Mouse (Mus musculus): ENCODE data around the gene Gphb5. TPM values are rescaled to one million over a fixed set of nuclear protein-coding genes. Genes with fewer than 3 reads are reported as not detected.
A peak's percentile ranks its signal among the peaks of the same experiment; 100 is the strongest.

Gphb5 gene
- polyA plus RNA-seq (2012; rRNA removed), result 0.12 TPM in 1 of 2 replicates, not detected in the other

DNA sequence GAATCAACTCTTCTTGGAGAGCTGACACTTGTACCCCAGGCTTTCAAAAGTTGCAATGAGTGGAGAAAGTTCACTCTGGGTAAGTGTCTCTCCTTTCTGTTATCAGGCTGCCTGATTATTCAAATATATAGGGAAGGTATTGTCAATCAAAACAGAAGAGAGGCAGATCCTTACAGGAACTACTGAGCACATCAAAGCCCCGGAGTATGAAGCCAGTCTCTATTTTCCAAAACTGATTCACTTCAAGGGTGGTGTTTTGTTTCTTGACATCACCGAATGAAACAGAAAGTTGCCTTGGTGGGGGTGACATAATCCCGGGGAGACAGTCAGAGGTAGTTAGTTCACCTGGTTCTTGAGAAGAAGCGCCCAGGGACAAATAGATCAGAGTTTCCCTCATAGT is at the start of gene Gphb5:
Gene Gphb5 (minus strand): TSS at position 101 of the 400 bp plus-strand sequence.
- Histone ChIP-seq H3K36me3 (ENCODE audit: control insufficient read depth, insufficient read depth, low read length) (no peaks in the 10 kb centered on the region), H3K27me3 (ENCODE audit: control insufficient read depth, insufficient read depth, low read length) (no peaks in the 10 kb centered on the region), H3K27ac (ENCODE audit: control insufficient read depth, insufficient read depth, low read depth, low read length) (no peak within 1 kb of the TSS), H3K4me3 (ENCODE audit: control insufficient read depth, low read depth, low read length) (no peak within 1 kb of the TSS), H3K4me1 (ENCODE audit: control insufficient read depth, insufficient read depth, low read length) (no peaks in the 10 kb centered on the region)
- TF ChIP-seq POLR2A (IDR thresholded peaks at IDR 0.05; ENCODE audit: control insufficient read depth, low read depth, low read length), result no peak
- no peak for TF ChIP-seq CTCF (IDR thresholded peaks at IDR 0.05; ENCODE audit: control insufficient read depth, insufficient read depth, insufficient replicate concordance, low read depth, low read length)

DNA sequence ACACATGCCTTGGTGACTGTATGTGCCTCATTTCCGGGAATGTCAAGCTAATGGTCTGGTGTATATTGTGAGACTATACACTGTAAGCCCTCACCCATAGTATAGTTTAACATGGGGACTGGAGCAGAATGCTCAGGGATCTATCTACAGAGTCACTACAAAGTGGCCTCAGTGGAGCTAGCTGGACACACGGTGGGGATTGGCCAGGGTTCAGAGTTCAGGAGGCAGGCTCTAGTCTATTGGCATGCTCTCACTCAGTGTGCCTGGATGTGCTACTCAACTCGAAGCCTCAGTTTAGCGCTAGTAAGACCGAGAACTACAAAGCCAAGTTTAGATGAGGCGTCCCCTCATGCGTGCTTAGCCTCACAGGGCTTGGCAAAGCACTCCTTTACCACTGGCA is 49.6 kb upstream of the Gphb5 start:
- H3K36me3 ChIP-seq (ENCODE audit: control insufficient read depth, insufficient read depth, low read length), result peaks cover 4% of the 10 kb centered on the region; the same call in 1 of the 2 replicates
- H3K27ac ChIP-seq (ENCODE audit: control insufficient read depth, insufficient read depth, low read depth, low read length), result no peak overlapping the region
- H3K27me3 ChIP-seq (ENCODE audit: control insufficient read depth, insufficient read depth, low read length), result no peaks in the 10 kb centered on the region
- H3K4me3 ChIP-seq (ENCODE audit: control insufficient read depth, low read depth, low read length), result no peak overlapping the region
- no peaks in the 10 kb centered on the region for H3K4me1 ChIP-seq (ENCODE audit: control insufficient read depth, insufficient read depth, low read length)
- TF ChIP-seq POLR2A (IDR thresholded peaks at IDR 0.05; ENCODE audit: control insufficient read depth, low read depth, low read length), result no peak
- no peak for TF ChIP-seq CTCF (IDR thresholded peaks at IDR 0.05; ENCODE audit: control insufficient read depth, insufficient read depth, insufficient replicate concordance, low read depth, low read length)

DNA sequence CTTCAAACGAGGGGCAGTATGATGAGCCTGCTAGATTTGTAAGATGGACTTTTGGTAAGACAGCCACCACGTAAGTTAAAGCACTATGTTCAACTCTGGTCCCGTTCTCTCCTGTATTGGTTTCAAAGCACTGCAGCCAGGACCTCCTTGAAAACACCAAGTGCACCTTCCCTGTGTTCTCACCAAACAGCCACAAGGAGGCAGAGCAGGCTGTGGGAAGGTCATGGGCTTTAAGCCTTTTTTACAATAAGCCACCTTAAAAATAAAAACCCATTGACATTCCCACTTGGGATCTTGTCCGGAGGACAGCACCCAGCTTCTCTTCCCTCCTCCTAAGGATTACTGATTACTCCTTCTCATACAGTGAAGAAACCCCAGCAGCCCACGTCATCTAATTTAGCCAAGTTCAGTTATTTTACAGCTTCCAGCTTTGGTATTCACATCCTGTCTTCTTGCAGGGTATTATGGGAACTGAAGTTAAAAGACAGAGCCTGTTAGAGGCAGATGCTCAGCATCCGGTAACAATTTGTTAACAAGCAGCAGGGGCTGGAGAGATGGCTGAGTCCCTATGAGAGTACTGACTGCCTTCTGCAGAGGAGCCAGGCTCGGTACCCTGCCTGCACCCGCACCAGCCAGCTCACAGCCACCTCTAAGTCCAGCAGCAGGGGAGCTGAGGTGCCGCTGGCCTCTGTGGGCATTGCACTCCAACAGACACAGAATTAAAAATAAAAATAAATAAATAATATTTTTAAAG is 47.6 kb upstream of the Gphb5 start:
- no peaks in the 10 kb centered on the region for H3K4me1 ChIP-seq (ENCODE audit: control insufficient read depth, insufficient read depth, low read length)
- H3K36me3 ChIP-seq (ENCODE audit: control insufficient read depth, insufficient read depth, low read length), result peaks cover 4% of the 10 kb centered on the region; the same call in 1 of the 2 replicates
- H3K27me3 ChIP-seq (ENCODE audit: control insufficient read depth, insufficient read depth, low read length), result no peaks in the 10 kb centered on the region
- TF ChIP-seq POLR2A (IDR thresholded peaks at IDR 0.05; ENCODE audit: control insufficient read depth, low read depth, low read length) (no peak), CTCF (IDR thresholded peaks at IDR 0.05; ENCODE audit: control insufficient read depth, insufficient read depth, insufficient replicate concordance, low read depth, low read length) (peak; percentile 45; the same call in 1 of the 2 replicates)
- H3K4me3 ChIP-seq (ENCODE audit: control insufficient read depth, low read depth, low read length), result no peak overlapping the region
- H3K27ac ChIP-seq (ENCODE audit: control insufficient read depth, insufficient read depth, low read depth, low read length), result no peak overlapping the region

DNA sequence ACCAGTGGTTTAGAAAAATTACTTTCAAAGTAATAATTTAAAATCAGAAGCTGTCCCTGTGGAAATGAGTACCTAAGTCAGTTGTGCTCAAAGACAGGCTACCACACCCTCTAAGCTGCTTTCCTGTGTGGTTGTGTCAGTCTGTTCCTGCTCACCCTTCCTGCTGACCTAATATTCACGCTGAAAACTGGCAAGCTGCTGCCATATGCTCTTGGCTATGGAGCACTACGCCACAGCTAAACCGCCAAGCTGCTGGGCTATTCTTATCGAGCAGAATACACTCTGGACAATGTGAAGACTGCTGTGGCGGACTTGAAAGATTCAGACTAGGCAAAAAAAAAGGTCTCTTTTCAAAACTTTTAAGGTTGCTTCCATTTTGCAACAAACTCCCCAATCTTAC is 44.0 kb upstream of the Gphb5 start:
- peaks cover 2% of the 10 kb centered on the region; the same call in 1 of the 2 replicates for H3K36me3 ChIP-seq (ENCODE audit: control insufficient read depth, insufficient read depth, low read length)
- H3K4me3 ChIP-seq (ENCODE audit: control insufficient read depth, low read depth, low read length), result no peak overlapping the region
- no peaks in the 10 kb centered on the region for H3K4me1 ChIP-seq (ENCODE audit: control insufficient read depth, insufficient read depth, low read length)
- H3K27me3 ChIP-seq (ENCODE audit: control insufficient read depth, insufficient read depth, low read length), result no peaks in the 10 kb centered on the region
- H3K27ac ChIP-seq (ENCODE audit: control insufficient read depth, insufficient read depth, low read depth, low read length), result no peak overlapping the region
- TF ChIP-seq CTCF (IDR thresholded peaks at IDR 0.05; ENCODE audit: control insufficient read depth, insufficient read depth, insufficient replicate concordance, low read depth, low read length) (no peak), POLR2A (IDR thresholded peaks at IDR 0.05; ENCODE audit: control insufficient read depth, low read depth, low read length) (no peak)

DNA sequence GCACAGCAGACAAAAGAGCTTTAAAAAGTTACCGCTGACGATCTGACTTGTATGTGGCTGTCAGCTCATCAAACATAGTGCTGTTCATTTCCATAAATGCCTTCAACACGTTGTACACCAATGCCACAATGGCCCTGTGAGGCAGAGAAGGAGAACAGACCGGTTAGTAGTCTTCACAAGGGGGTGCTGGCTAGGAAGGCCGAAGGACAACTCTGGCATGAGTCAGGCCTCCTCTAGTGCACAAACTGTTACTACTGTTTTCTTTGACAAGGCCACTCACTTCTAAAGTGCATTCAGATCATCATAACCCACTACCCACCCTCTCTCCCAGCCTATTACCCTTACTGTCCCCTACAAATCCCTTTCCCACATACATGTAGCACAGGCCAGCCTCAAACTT is 43.1 kb upstream of the Gphb5 start:
- peaks cover 1% of the 10 kb centered on the region; the same call in 1 of the 2 replicates for H3K36me3 ChIP-seq (ENCODE audit: control insufficient read depth, insufficient read depth, low read length)
- no peaks in the 10 kb centered on the region for H3K27me3 ChIP-seq (ENCODE audit: control insufficient read depth, insufficient read depth, low read length)
- no peak for TF ChIP-seq CTCF (IDR thresholded peaks at IDR 0.05; ENCODE audit: control insufficient read depth, insufficient read depth, insufficient replicate concordance, low read depth, low read length)
- TF ChIP-seq POLR2A (IDR thresholded peaks at IDR 0.05; ENCODE audit: control insufficient read depth, low read depth, low read length), result no peak
- no peaks in the 10 kb centered on the region for H3K4me1 ChIP-seq (ENCODE audit: control insufficient read depth, insufficient read depth, low read length)
- H3K27ac ChIP-seq (ENCODE audit: control insufficient read depth, insufficient read depth, low read depth, low read length), result no peak overlapping the region
- no peak overlapping the region for H3K4me3 ChIP-seq (ENCODE audit: control insufficient read depth, low read depth, low read length)

DNA sequence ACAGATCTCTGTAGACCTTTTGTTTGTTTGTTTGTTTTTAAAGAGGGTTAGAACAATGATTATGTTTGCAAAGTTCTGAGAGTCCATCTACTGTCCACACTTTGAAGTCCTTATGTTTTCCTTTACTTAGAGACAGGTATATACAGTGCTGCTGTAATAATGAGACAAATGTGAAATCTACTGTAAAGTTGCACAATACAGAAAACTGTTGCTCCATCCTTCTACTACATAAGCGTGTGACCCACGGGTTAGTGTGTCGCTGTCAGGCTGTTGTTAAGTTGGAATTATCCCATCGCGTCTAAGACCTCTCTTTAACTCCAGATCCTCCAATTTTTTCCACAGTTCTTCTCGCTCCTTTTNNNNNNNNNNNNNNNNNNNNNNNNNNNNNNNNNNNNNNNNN is 36.9 kb upstream of the Gphb5 start:
- H3K4me3 ChIP-seq (ENCODE audit: control insufficient read depth, low read depth, low read length), result no peak overlapping the region
- H3K27me3 ChIP-seq (ENCODE audit: control insufficient read depth, insufficient read depth, low read length), result no peaks in the 10 kb centered on the region
- TF ChIP-seq CTCF (IDR thresholded peaks at IDR 0.05; ENCODE audit: control insufficient read depth, insufficient read depth, insufficient replicate concordance, low read depth, low read length), result no peak
- TF ChIP-seq POLR2A (IDR thresholded peaks at IDR 0.05; ENCODE audit: control insufficient read depth, low read depth, low read length), result no peak
- no peak overlapping the region for H3K27ac ChIP-seq (ENCODE audit: control insufficient read depth, insufficient read depth, low read depth, low read length)
- peaks cover 1% of the 10 kb centered on the region; the same call in 1 of the 2 replicates for H3K36me3 ChIP-seq (ENCODE audit: control insufficient read depth, insufficient read depth, low read length)
- H3K4me1 ChIP-seq (ENCODE audit: control insufficient read depth, insufficient read depth, low read length), result no peaks in the 10 kb centered on the region

DNA sequence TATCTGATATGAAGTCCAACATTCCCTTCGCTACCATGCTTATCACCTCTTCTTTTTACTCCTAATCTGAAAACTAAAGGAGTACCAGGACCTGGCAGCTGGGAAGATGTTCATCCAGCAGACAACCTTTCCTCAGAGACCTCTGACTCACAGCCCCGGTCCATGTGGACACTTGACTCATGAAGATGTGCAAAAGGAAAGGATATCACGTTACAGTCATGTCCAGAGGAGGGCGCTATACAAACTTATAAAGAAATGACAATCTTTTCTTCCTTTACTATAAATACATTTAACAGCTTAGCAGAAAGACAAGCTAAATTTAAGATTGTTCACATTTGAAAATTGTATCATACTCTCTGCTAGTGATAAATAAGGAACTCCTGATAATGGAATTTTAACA is 36.4 kb upstream of the Gphb5 start:
- Histone ChIP-seq H3K27ac (ENCODE audit: control insufficient read depth, insufficient read depth, low read depth, low read length) (no peak overlapping the region), H3K4me1 (ENCODE audit: control insufficient read depth, insufficient read depth, low read length) (no peaks in the 10 kb centered on the region), H3K4me3 (ENCODE audit: control insufficient read depth, low read depth, low read length) (no peak overlapping the region), H3K27me3 (ENCODE audit: control insufficient read depth, insufficient read depth, low read length) (no peaks in the 10 kb centered on the region), H3K36me3 (ENCODE audit: control insufficient read depth, insufficient read depth, low read length) (peaks cover 1% of the 10 kb centered on the region; the same call in 1 of the 2 replicates)
- TF ChIP-seq POLR2A (IDR thresholded peaks at IDR 0.05; ENCODE audit: control insufficient read depth, low read depth, low read length), result no peak
- no peak for TF ChIP-seq CTCF (IDR thresholded peaks at IDR 0.05; ENCODE audit: control insufficient read depth, insufficient read depth, insufficient replicate concordance, low read depth, low read length)

All from testis, adult 2 months (tissue).